In the genomic region with DNA sequence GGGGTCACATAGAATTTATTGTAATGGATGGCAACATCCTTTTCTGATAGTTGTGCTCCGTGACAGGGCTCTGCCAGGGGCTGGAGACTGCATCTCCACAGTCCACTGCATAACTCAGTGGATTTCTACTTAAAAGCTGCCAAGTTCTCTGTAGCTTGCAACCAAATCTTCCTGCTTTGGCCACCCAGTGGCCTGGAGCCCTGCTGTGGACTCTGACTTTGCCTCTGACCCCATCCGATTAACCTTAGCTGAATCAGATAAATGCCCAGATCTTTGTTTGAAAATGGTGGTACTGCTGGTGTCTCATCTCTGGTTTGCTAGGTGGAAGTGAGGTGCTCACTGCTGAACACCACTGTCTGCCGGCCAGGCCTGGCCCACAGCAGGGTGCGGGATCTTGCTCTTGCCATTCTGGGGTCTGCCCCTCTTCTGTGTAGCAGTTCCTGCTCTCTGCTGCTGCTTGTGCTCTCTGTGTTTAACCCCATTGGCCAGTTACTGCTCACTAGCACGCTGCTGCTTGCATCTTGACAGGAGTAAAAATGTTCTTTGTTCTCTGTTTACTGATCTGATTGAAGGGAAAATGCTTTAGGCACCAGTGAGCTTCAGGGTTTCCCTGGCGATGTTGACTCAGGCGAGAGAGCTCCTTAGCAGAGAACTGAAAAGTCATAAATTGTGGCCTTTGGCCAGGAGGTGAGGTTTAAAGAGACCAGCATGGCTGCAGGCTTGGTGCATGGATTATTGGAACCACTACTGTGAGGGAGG, we compare ENCODE assay signal across 7 mouse cellular contexts.
DNase-seq lines count a peak whose midpoint lies in the region; ATAC-seq lines count a peak whose summit lies in the region.

No protein-coding gene starts in this region.

- no peaks in the 10 kb centered on the region for H3K9me3 ChIP-seq in embryonic facial prominence, embryonic 10.5 days
- no peaks in the 10 kb centered on the region for H3K9me3 ChIP-seq in hindbrain, embryonic 10.5 days
- H3K9me3 ChIP-seq in neural tube, embryonic 12.5 days, result no peaks in the 10 kb centered on the region

- ATAC-seq in neural tube, embryonic 12.5 days (ENCODE audit: low FRiP score, low read depth), result no peak
- ATAC-seq in inflammation-experienced regulatory T-cells, adult 6 months, result no peak

- peaks cover 46% of the 10 kb centered on the region for H3K36me3 ChIP-seq in embryonic facial prominence, embryonic 10.5 days (replicated peaks)
- peaks cover 34% of the 10 kb centered on the region for H3K36me3 ChIP-seq in hindbrain, embryonic 10.5 days
- H3K36me3 ChIP-seq in neural tube, embryonic 12.5 days, result peaks cover 21% of the 10 kb centered on the region; the same call in 1 of the 2 replicates

- H3K4me2 ChIP-seq in neural tube, embryonic 12.5 days (replicated peaks), result no peak overlapping the region

- H3K27ac ChIP-seq in embryonic facial prominence, embryonic 10.5 days (replicated peaks), result peak overlapping the region; percentile 73
- peak overlapping the region; percentile 78 for H3K27ac ChIP-seq in hindbrain, embryonic 10.5 days
- peak overlapping the region; percentile 57; the same call in 1 of the 2 replicates for H3K27ac ChIP-seq in neural tube, embryonic 12.5 days

- peaks cover 51% of the 10 kb centered on the region for H3K4me1 ChIP-seq in embryonic facial prominence, embryonic 10.5 days
- H3K4me1 ChIP-seq in hindbrain, embryonic 10.5 days (replicated peaks), result peaks cover 59% of the 10 kb centered on the region
- H3K4me1 ChIP-seq in neural tube, embryonic 12.5 days, result peaks cover 34% of the 10 kb centered on the region

- 28% methylated on average over 7 of the region's 7 CpGs for WGBS in embryonic facial prominence, embryonic 10.5 days
- WGBS in hindbrain, embryonic 10.5 days, result 24% methylated on average over 7 of the region's 7 CpGs
- 16% methylated on average over 7 of the region's 7 CpGs for WGBS in neural tube, embryonic 12.5 days

- no peak for DNase-seq in embryonic facial prominence, embryonic 10.5 days (ENCODE audit: low spot score)
- DNase-seq in hindbrain, embryonic 10.5 days (ENCODE audit: low spot score), result peak; percentile 31
- DNase-seq in kidney, postnatal 14 days, result peak; percentile 55
- DNase-seq in thymus, postnatal 10 days (ENCODE audit: low spot score in 2 of 2), result no peak
- DNase-seq in spleen, postnatal 10 days (ENCODE audit: low spot score in 2 of 2), result no peak

- H3K4me3 ChIP-seq in embryonic facial prominence, embryonic 10.5 days, result no peak overlapping the region
- H3K4me3 ChIP-seq in hindbrain, embryonic 10.5 days, result no peak overlapping the region
- no peak overlapping the region for H3K4me3 ChIP-seq in neural tube, embryonic 12.5 days

- H3K27me3 ChIP-seq in embryonic facial prominence, embryonic 10.5 days (replicated peaks; ENCODE audit: low read depth, poor library complexity, severe bottlenecking), result no peaks in the 10 kb centered on the region
- no peaks in the 10 kb centered on the region for H3K27me3 ChIP-seq in hindbrain, embryonic 10.5 days (ENCODE audit: insufficient read depth, poor library complexity, severe bottlenecking)
- no peaks in the 10 kb centered on the region for H3K27me3 ChIP-seq in neural tube, embryonic 12.5 days (replicated peaks)

- H3K9ac ChIP-seq in neural tube, embryonic 12.5 days, result no peak overlapping the region; the same call in 1 of the 2 replicates

Comparison
In these comparisons a context has a peak if more than half of its experiments do, and no peak if none do; other contexts are left out.
1. DNase-seq: peak in hindbrain, embryonic 10.5 days (single experiment) and kidney, postnatal 14 days (single experiment); none in embryonic facial prominence, embryonic 10.5 days (single experiment), thymus, postnatal 10 days (0 of 2) and spleen, postnatal 10 days (0 of 2).
2. Peak in every context shown above with its lines, with median percentiles within 50 percentile points of each other: H3K27ac ChIP-seq.